Mouse (Mus musculus) thymus, adult 2 months (tissue): ENCODE measurements around the gene Qrich2.

Source experiments
- CTCF ChIP-seq: fragments of 200-500 bp; IDR thresholded peaks from 2 replicates; pipeline ENCODE4 v1.5.1; 2012; ENCODE audit warnings: mild to moderate bottlenecking, control low read depth, low read length, moderate library complexity, borderline replicate concordance; ENCODE audit not compliant: control insufficient read depth, poor library complexity, insufficient read depth; ENCODE audit errors: extremely low read depth
- POLR2A ChIP-seq: fragments of 200-500 bp; IDR thresholded peaks from 2 replicates; pipeline ENCODE4 v1.6.1; 2012; ENCODE audit warnings: mild to moderate bottlenecking, low read length, control low read depth, moderate library complexity; ENCODE audit not compliant: control insufficient read depth, poor library complexity, insufficient read depth; ENCODE audit errors: extremely low read depth

- TF ChIP-seq CTCF (no peak), POLR2A (no peak)
Observed at GRCm38 (mm10) chr11:116426852-116427575, 39.0 kb downstream of the Qrich2 start.
